Mouse (Mus musculus) liver, embryonic 15.5 days (tissue): ENCODE data around the gene Olfr1062. TPM values are rescaled to one million over a fixed set of nuclear protein-coding genes. Genes with fewer than 3 reads are reported as not detected.
"Not testable (repeated sequence)": the region's sequence is repeated elsewhere in the genome, so short reads cannot be mapped to it uniquely, and the experiment has no call there.

Experiments used
- ATAC-seq: fragments of 200-750 bp; cut with Nextera tagmentation; 2 replicates; pipeline ENCODE4 v1.8.0; 2017; ENCODE audit warnings: moderate number of reproducible peaks, mild to moderate bottlenecking, moderate library complexity; ENCODE audit not compliant: insufficient read depth
- H3K27ac ChIP-seq: fragments of 300-500 bp; sonication (generic); replicated peaks from 2 replicates; pipeline ENCODE4 v1.5.1; 2015; ENCODE audit warnings: mild to moderate bottlenecking, inconsistent platforms
- H3K27me3 ChIP-seq: fragments of 300-500 bp; sonication (generic); 2 replicates; pipeline ENCODE4 v1.6.1; 2015; ENCODE audit warnings: mild to moderate bottlenecking, inconsistent platforms
- H3K36me3 ChIP-seq: fragments of 300-500 bp; sonication (generic); replicated peaks from 2 replicates; pipeline ENCODE4 v1.6.1; 2015; ENCODE audit warnings: moderate library complexity, mild to moderate bottlenecking, inconsistent platforms
- H3K4me1 ChIP-seq: fragments of 300-500 bp; sonication (generic); replicated peaks from 2 replicates; pipeline ENCODE4 v1.6.1; 2015; ENCODE audit warnings: inconsistent platforms
- H3K4me2 ChIP-seq: fragments of 300-500 bp; sonication (generic); 2 replicates; pipeline ENCODE4 v1.6.1; 2015; ENCODE audit warnings: moderate library complexity, mild to moderate bottlenecking, inconsistent platforms
- H3K4me3 ChIP-seq: fragments of 300-500 bp; sonication (generic); replicated peaks from 2 replicates; pipeline ENCODE4 v1.5.1; 2015; ENCODE audit warnings: mild to moderate bottlenecking, inconsistent platforms
- H3K9ac ChIP-seq: fragments of 300-500 bp; sonication (generic); 2 replicates; pipeline ENCODE4 v1.6.1; 2015; ENCODE audit warnings: moderate library complexity, mild to moderate bottlenecking, inconsistent platforms
- H3K9me3 ChIP-seq: fragments of 300-500 bp; sonication (generic); replicated peaks from 2 replicates; pipeline ENCODE4 v1.6.1; 2016; ENCODE audit warnings: inconsistent platforms
- WGBS: fragments of 180-500 bp; shearing (Covaris S2); methylation state at CpG from one replicate; pipeline ENCODE4 v1.1.7; 2015; ENCODE audit warnings: mixed read lengths; ENCODE audit not compliant: insufficient replicate concordance; 5-methylcytosine and 5-hydroxymethylcytosine counted together
- polyA plus RNA-seq: library from polyadenylated mRNA; unstranded; fragments of >200 nt; fragmentation: Nextera tagmentation; extraction: Ambion mirVana; gene quantifications from 2 replicates; pipeline ENCODE4 v1.2.1, GENCODE M21; 2015

Gene Olfr1062
- polyA plus RNA-seq: not detected in 2 replicates

DNA sequence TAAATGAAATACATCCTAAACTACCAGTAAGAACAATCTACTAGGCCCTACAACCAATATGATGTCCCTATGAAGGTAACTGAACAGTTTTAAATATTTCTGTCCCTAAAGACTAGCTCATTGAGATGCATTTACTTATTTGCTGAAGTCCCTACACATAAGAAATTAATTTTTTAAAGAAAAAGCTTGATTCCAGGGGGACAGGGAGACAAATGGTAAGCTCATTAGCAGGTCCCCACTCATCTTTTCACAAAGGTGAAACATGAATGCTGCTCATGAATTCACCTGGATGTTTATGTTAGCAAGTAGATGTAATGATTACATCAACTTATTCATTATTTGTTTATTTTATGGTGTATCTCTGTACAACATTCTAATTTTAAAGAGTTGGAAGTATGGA, at the start of gene Olfr1062:
Gene Olfr1062, minus strand, starts transcription at position 101 of the 400 bp plus-strand sequence.
- not testable (repeated sequence) for H3K27ac ChIP-seq, H3K9me3 ChIP-seq, H3K4me3 ChIP-seq, H3K27me3 ChIP-seq, H3K9ac ChIP-seq, ATAC-seq, H3K4me1 ChIP-seq, H3K4me2 ChIP-seq, H3K36me3 ChIP-seq

DNA sequence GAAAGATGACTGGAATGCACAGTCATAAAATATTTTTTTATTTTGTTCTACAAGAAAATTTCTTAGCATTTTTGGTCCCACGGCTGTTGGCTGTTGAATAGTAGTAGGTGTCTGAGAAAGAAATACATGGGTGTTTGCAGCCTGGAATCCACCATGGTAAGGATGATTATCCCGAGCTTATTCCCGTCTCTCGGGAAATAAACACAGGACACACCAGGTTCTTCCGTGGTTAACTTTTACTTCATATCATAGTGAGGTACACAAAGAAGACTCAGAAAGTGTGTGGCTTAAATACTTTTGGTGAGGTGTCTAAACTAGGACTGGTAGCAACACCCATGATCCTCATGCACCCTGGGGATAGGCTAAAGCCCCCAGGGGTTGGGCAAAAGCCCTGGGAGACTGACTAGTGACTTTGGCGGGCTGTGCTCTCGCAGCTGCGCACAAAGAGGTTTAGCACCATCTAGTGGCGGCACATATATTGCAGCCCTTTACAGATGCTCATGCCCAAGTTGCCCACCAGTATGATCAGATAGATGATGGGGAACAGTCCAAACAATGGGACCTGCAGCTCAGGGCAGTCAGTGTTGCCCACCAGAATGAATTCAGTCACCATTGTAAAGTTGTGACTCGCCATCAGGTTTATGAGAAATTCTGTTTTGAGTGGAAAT, 38.0 kb upstream of the Olfr1062 start:
- H3K36me3 ChIP-seq: no peaks in the 10 kb centered on the region
- no peaks in the 10 kb centered on the region for H3K27me3 ChIP-seq
- H3K27ac ChIP-seq: no peak overlapping the region
- H3K4me3 ChIP-seq: no peak overlapping the region
- ATAC-seq: no peak
- no peak overlapping the region for H3K9ac ChIP-seq
- no peaks in the 10 kb centered on the region for H3K9me3 ChIP-seq
- WGBS: 24% methylated on average over 10 of the region's 10 CpGs
- H3K4me1 ChIP-seq: no peaks in the 10 kb centered on the region
- H3K4me2 ChIP-seq: no peak overlapping the region

GRCm38 (mm10) chr2:86460434-86460833, 33.9 kb upstream of the Olfr1062 start:
- H3K4me1 ChIP-seq: no peaks in the 10 kb centered on the region
- H3K27me3 ChIP-seq: no peaks in the 10 kb centered on the region
- H3K4me3 ChIP-seq: no peak overlapping the region
- H3K27ac ChIP-seq: no peak overlapping the region
- no peak for ATAC-seq
- H3K36me3 ChIP-seq: no peaks in the 10 kb centered on the region
- H3K9me3 ChIP-seq: no peaks in the 10 kb centered on the region
- H3K4me2 ChIP-seq: no peak overlapping the region
- WGBS: 62% methylated on average over 1 of the region's 1 CpGs
- H3K9ac ChIP-seq: no peak overlapping the region

DNA sequence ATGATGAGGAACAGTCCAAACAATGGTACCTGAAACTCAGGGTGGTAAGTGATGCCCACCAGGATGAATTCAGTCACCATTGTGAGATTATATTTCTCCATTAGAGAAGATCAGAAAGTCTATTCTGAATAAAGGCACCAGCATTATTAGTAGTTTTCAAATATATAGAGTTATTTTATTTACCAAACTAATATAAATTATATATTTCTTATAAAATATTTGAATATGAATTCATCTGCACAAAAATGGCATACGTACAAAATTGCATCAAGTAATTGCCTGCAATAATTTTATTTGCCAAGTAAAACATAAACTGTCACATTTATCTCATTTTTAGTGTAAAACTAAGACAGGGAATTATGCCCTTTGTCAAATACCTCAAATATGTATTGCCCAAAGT, 29.6 kb upstream of the Olfr1062 start, which contains the start of gene Olfr1066:
Gene Olfr1066, minus strand, starts transcription at position 101 of the 400 bp plus-strand sequence.
- no peak for ATAC-seq
- H3K4me1 ChIP-seq: no peaks in the 10 kb centered on the region
- H3K27me3 ChIP-seq: no peaks in the 10 kb centered on the region
- no peak within 1 kb of the TSS for H3K27ac ChIP-seq
- no peaks in the 10 kb centered on the region for H3K9me3 ChIP-seq
- 55% methylated on average over 1 of the region's 1 CpGs for WGBS
- no peak within 1 kb of the TSS for H3K4me3 ChIP-seq
- H3K4me2 ChIP-seq: no peak within 1 kb of the TSS
- no peak within 1 kb of the TSS for H3K9ac ChIP-seq
- no peaks in the 10 kb centered on the region for H3K36me3 ChIP-seq

- H3K9ac ChIP-seq, H3K4me1 ChIP-seq, H3K27ac ChIP-seq, H3K27me3 ChIP-seq, H3K36me3 ChIP-seq, H3K4me2 ChIP-seq, H3K9me3 ChIP-seq, ATAC-seq, H3K4me3 ChIP-seq: not testable (repeated sequence)
- 50% methylated on average over 1 of the region's 1 CpGs for WGBS
These were observed 23.9 kb upstream of the Olfr1062 start, which contains the start of gene Olfr1065 for GRCm38 (mm10) chr2:86450491-86450890. Gene Olfr1065 (minus strand): TSS chr2:86450591.

DNA sequence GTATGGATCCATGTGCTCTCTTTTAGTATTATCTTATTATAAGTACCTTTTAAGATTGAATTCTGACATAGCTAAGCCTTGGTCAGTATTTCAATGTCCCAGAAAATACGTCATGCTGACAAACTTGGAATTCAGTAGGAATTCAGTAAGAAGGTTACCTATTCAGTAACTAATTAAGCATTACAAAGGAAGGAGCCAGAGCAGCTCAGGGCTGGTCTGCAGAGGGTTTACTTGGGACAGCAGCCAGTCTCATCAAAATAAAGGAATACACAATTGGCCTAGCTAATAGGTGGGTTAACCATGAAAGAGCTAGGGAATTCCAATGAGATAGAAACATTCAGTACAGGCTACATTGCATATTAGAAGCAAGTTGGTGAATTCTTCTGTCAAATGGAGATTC, 15.6 kb upstream of the Olfr1062 start:
- H3K27me3 ChIP-seq, H3K4me1 ChIP-seq, H3K4me3 ChIP-seq, H3K4me2 ChIP-seq, H3K27ac ChIP-seq, H3K9ac ChIP-seq, H3K36me3 ChIP-seq, ATAC-seq, H3K9me3 ChIP-seq: not testable (repeated sequence)
- 42% methylated on average over 1 of the region's 1 CpGs for WGBS

GRCm38 (mm10) chr2:86428511-86428910, 2.0 kb upstream of the Olfr1062 start:
- H3K4me2 ChIP-seq, H3K9me3 ChIP-seq, H3K27ac ChIP-seq, H3K4me1 ChIP-seq, H3K27me3 ChIP-seq, ATAC-seq, H3K36me3 ChIP-seq, H3K9ac ChIP-seq, H3K4me3 ChIP-seq: not testable (repeated sequence)
- 41% methylated on average over 8 of the region's 8 CpGs for WGBS

DNA sequence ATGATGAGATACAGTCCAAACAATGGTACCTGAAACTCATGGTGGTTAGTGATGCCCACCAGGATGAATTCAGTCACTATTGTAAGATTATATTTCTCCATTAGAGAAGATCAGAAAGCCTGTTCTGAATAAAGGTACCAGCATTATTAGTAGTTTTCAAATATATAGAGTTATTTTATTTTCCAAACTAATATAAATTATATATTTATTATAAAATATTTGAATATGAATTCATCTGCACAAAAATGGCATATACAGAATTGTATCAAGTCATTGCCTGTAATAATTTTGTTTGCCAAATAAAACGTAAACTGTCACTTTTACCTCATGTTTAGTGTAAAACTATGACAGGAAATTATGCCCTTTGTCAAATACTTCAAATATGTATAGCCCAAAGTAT, 12.6 kb downstream of the Olfr1062 start, which contains the start of gene Olfr1061:
Gene Olfr1061, minus strand, starts transcription at position 101 of the 400 bp plus-strand sequence.
- H3K4me1 ChIP-seq: no peaks in the 10 kb centered on the region
- no peak within 1 kb of the TSS for H3K9ac ChIP-seq
- no peak for ATAC-seq
- H3K4me2 ChIP-seq: no peak within 1 kb of the TSS
- H3K36me3 ChIP-seq: no peaks in the 10 kb centered on the region
- H3K4me3 ChIP-seq: no peak within 1 kb of the TSS
- H3K27me3 ChIP-seq: no peaks in the 10 kb centered on the region
- 50% methylated on average over 1 of the region's 1 CpGs for WGBS
- H3K9me3 ChIP-seq: no peaks in the 10 kb centered on the region
- H3K27ac ChIP-seq: no peak within 1 kb of the TSS

GRCm38 (mm10) chr2:86395114-86395513, 31.4 kb downstream of the Olfr1062 start:
- WGBS: 52% methylated on average over 2 of the region's 2 CpGs
- no peak overlapping the region for H3K27ac ChIP-seq
- no peaks in the 10 kb centered on the region for H3K9me3 ChIP-seq
- H3K36me3 ChIP-seq: no peaks in the 10 kb centered on the region
- ATAC-seq: no peak
- H3K4me1 ChIP-seq: no peaks in the 10 kb centered on the region
- no peak overlapping the region for H3K4me2 ChIP-seq
- H3K9ac ChIP-seq: no peak overlapping the region
- no peak overlapping the region for H3K4me3 ChIP-seq
- H3K27me3 ChIP-seq: no peaks in the 10 kb centered on the region

DNA sequence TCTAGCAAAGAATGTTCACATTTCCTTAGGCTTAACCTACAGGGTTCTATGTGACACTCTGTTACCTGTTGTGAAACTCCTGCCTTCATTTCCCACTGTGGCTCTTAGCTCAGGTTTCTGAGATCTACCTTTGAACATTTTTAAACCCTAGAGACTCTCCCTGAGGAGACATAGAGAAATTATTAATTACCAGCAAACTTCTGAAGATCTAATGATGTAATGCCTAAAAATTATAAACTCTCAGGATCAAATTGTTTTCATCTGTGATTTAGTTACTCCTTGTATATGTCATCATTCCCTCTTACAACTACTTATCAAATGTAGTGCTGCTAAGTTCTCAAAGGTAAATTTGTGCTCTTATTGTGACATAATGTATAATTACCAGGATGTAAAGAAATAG, 38.1 kb downstream of the Olfr1062 start, which contains the start of gene Olfr1058:
Gene Olfr1058, minus strand, starts transcription at position 101 of the 400 bp plus-strand sequence.
- not testable (repeated sequence) for H3K27me3 ChIP-seq, H3K4me1 ChIP-seq, H3K4me2 ChIP-seq, ATAC-seq, H3K9me3 ChIP-seq, H3K36me3 ChIP-seq, H3K27ac ChIP-seq, H3K4me3 ChIP-seq, H3K9ac ChIP-seq

DNA sequence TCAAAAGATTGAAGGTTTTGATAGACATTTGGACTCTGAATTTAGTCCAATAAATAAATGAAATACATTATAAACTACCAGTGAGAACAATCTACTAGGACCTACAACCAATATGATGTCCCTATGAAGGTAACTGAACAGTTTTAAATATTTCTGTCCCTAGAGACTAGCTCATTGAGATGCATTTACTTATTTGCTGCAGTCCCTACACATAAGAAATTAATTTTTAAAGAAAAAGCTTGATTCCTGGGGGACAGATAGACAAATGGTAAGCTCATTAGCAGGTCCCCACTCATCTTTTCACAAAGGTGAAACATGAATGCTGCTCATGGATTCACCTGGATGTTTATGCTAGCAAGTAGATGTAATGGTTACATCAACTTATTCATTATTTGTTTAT, 48.3 kb downstream of the Olfr1062 start, which contains the start of gene Olfr1057:
Gene Olfr1057, minus strand, starts transcription at position 101 of the 400 bp plus-strand sequence.
- Histone ChIP-seq H3K27me3 (no peaks in the 10 kb centered on the region), H3K9ac (no peak within 1 kb of the TSS), H3K9me3 (no peaks in the 10 kb centered on the region), H3K27ac (no peak within 1 kb of the TSS), H3K4me2 (no peak within 1 kb of the TSS), H3K4me1 (no peaks in the 10 kb centered on the region), H3K4me3 (no peak within 1 kb of the TSS), H3K36me3 (no peaks in the 10 kb centered on the region)
- ATAC-seq: no peak
